Mouse (Mus musculus) heart, adult 2 months (tissue): Measurements from ENCODE around the gene Vti1a.

Experiments
- CTCF ChIP-seq: fragments of 200-600 bp; IDR thresholded peaks from 2 replicates; pipeline ENCODE4 v1.8.1; 2022; ENCODE audit warnings: antibody characterized with exemption, mild to moderate bottlenecking, moderate library complexity
- EP300 ChIP-seq: fragments of 200-500 bp; IDR thresholded peaks from 2 replicates; pipeline ENCODE4 v1.6.1; 2011; ENCODE audit warnings: low read depth, low read length, control low read depth; ENCODE audit not compliant: insufficient read depth
- POLR2A ChIP-seq: fragments of 200-500 bp; IDR thresholded peaks from 2 replicates; pipeline ENCODE4 v1.6.1; 2011; ENCODE audit warnings: mild to moderate bottlenecking, low read depth, low read length, control low read depth; ENCODE audit not compliant: insufficient read depth

DNA sequence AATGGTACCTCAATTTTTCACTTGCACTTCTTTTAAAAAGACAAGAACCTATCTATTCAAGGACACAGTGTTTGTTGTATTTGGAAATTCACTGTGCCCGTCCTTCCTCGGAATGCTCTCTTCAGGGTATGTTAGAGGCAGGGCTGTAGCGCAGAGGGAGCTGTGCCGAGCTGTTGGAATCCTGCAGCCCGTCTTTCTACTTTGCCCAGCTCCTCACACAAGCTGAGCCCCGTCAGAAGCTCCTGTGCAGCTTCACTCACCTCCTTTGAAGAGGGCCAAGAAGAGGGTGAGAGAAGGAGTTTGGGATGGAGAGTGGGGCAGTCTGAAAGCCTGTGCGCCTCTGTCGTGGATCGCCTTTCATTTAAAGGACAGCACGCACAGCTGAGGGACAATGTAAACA lies 72.9 kb downstream of the Vti1a start:
- no peak for TF ChIP-seq POLR2A
- no peak for TF ChIP-seq CTCF
- TF ChIP-seq EP300 = no peak
